Mouse (Mus musculus) megakaryocyte-erythroid progenitor cell, adult 5-6 weeks (primary cell): ENCODE results near the gene Col4a6. TPM values are rescaled to one million over a fixed set of nuclear protein-coding genes. Genes with fewer than 3 reads are reported as not detected.
A peak's percentile ranks its signal among the peaks of the same experiment; 100 is the strongest.

Experiments
- ATAC-seq: replicated peaks from 2 replicates; pipeline ENCODE4 v1.8.0; 2016; ENCODE audit warnings: mild to moderate bottlenecking, inconsistent platforms; ENCODE audit not compliant: severe bottlenecking, poor library complexity, low FRiP score, low TSS enrichment
- total RNA-seq, 2 experiments: library from RNA; stranded (forward) in 1 of 2; stranded (reverse) in 1 of 2; fragments of 200-1000, 215-1000 nt in 1 of 2; fragments of >200 nt in 1 of 2; fragmentation: Nextera tagmentation in 1 of 2; gene quantifications; 2 replicates each; pipeline ENCODE4 v1.2.3; 2014 to 2017

Gene Col4a6
- total RNA-seq, 2 experiments from 2014 or later = not detected

GRCm38 (mm10) chrX:141292702-141293462 is 181.0 kb downstream of the Col4a6 start:
- ATAC-seq = no peak

- no peak for ATAC-seq
Measured at GRCm38 (mm10) chrX:141276397-141276796, 197.5 kb downstream of the Col4a6 start.

GRCm38 (mm10) chrX:141265986-141266385 is 207.9 kb downstream of the Col4a6 start:
- no peak for ATAC-seq

DNA sequence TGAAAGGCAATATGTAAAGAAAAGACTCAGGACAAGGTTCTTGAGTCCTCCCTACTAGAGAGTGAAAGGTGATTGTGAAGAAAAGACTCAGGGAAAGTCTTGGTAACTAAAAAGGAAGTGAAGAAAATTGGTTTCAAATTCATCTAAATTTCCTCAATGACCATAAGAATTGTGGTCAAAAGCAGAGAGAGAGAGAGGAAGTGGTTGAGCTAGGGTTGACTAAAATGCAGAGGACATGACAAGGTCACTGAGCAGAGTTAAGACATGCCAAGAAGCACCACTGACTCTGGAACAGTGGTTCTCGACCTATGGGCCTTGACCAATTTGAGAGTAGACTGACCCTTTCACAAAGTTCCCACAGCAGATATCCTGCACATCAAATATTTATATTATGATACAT is 224.2 kb downstream of the Col4a6 start:
- ATAC-seq = no peak

DNA sequence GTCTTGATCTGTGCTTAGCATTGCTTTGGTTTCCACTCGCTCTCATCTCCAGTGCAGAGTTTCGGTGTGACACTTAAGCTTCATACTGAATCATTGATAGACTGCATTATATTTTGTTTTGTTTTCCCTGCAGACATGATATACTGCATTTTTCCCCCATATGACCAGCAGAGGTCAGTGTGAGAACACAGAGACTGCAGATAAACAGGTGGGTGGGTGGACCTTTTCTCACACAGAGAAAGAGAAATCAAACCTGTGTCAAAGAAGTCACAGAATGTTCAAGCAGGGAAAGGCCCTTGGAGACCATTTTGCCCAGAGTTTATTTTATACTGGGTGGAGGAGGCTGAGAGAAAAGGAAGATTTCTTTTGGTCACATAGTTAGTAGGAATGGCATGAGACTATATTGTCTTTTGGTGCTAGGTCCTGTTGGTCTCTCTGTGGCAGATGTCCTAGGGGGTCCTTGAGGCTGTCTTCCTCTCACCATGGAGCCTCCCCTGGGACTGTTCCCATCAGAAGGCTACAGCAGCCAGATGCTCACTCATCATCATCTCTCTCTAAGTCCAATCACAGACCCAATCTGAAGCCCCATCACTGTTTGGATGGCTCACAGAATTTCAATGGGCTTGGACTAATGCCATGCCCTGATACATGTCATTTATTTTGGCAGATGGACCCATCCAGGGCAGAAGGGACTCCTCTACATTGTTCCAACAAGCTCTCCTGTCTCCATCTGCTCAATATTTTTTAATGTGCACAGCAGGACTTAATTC is 237.1 kb downstream of the Col4a6 start:
- no peak for ATAC-seq

GRCm38 (mm10) chrX:141228169-141228568 is 245.7 kb downstream of the Col4a6 start:
- ATAC-seq = no peak

DNA sequence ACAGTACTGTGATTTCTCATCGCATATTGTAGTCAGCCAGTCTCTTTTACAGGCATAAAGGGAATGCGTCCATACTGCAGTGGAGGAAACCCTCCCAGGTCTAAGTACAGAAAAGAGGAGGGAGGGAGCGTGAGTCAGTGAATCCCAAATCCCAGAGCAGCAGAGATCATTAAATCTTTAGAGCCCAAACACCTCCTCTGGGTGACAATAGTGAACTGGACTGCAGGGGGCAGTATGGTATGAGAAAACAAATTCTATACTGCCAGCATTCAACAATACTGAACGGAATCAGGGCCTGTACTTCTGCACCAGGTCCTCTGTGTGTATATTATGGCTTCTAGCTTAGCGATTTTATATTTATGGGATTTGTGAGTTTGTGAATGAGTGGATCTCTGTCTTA is 261.1 kb downstream of the Col4a6 start:
- ATAC-seq = peak; percentile 59; the same call in 1 of the 2 replicates

GRCm38 (mm10) chrX:141198993-141199392 is 274.9 kb downstream of the Col4a6 start:
- no peak for ATAC-seq

DNA sequence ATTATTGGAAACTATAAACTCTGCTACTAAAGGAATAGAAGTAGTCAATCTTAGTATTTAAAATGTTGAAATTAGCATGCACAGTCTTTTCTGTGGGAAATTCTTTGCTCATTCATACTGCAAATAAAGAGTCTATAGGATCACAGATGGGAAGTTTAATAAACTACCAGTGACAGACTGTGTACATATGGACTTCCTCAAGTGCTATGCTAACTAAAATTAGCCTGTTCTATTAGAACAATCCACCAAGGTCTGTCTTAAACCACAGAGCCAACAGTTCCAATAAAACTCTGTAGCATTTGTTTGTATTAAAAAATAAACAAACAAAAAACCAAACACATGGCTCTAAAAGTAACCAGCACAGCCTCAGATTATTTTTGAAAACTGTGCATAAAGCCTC is 278.8 kb downstream of the Col4a6 start:
- no peak for ATAC-seq

GRCm38 (mm10) chrX:141175353-141175752 is 298.5 kb downstream of the Col4a6 start:
- ATAC-seq = 0 out of 2 replicates have a peak, but pooled peaks have one; percentile 47

GRCm38 (mm10) chrX:141165067-141165466 is 308.8 kb downstream of the Col4a6 start:
- ATAC-seq = no peak

DNA sequence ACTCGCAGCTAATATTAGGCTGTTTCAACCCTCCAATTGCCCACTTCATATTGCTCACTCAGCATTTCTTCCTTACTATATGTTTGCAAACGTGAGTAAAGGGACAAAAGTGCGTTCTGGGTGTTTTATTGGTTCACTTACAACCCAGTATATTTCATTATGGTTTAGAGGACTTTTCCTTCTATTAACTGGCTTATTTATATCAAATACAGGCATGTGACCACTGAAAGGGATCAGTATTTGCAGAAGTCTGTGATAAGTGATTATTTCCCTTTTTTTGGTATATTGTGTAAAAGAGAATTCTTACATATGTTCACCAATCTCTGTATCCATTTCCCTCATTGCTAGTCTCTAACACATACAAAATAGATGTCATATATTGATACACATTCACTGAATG is 313.5 kb downstream of the Col4a6 start:
- ATAC-seq = no peak

GRCm38 (mm10) chrX:141158160-141158559 is 315.7 kb downstream of the Col4a6 start:
- ATAC-seq = no peak

DNA sequence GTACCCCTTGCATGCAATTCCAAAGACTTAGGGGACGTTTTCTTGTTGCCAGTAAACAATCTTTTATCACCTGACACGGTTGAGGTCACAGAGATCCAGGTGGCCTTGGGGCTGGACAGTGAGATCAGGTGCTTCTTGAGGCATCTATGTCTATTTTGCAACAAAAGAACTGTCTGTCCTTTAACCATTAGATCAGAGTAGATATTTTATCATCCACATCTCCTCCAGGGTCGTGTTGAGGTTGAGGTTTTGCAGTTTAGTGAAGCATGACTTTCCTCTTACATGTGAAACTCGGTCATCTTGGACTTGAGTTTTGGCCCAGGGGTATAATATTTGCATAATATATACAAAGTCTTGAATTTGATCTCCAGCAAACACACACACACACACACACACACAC is 316.2 kb downstream of the Col4a6 start:
- ATAC-seq = no peak

DNA sequence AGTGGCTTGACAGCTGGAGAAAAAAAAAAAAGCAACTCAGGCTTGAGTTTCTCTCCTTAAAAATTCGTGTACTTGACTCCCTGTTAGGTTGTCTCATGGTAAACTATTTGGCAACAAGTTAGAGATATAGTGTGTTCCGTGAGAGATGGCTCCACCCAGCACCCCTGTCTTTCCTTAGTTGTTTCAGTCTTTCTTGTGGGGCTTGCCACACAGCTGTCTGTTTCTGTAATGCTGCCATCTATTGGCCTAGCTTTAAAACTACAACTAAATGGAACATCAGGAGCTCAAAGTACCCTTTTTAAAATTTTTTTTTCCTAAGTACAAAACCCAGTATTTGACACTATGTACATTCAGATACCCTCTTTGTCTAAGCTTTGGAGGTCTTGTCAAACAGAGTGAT is 317.2 kb downstream of the Col4a6 start:
- ATAC-seq = peak; percentile 84

- ATAC-seq = 0 out of 2 replicates have a peak, but pooled peaks have one; percentile 23
Measured at GRCm38 (mm10) chrX:141151182-141151581, 322.7 kb downstream of the Col4a6 start.

DNA sequence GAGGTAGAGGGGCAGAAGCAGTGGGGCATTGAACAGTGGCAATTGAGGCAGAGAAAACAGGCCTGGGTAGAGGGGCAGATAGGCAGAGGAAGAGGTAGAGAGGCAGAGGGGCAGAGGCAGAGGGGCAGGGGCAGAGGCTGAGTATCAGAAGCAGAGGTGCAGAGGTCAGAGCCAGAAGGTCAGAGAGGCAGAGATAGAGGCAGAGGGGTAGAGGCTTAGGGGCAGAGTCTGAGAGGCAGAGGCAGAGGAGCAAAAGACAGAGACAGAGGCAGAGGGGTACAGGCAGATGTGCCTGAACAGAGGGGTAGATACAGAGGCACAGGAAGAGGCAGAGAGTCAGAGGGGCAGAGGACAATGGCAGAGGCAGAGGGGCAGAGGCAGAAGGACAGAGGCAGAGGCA is 323.6 kb downstream of the Col4a6 start:
- ATAC-seq = peak; percentile 71

DNA sequence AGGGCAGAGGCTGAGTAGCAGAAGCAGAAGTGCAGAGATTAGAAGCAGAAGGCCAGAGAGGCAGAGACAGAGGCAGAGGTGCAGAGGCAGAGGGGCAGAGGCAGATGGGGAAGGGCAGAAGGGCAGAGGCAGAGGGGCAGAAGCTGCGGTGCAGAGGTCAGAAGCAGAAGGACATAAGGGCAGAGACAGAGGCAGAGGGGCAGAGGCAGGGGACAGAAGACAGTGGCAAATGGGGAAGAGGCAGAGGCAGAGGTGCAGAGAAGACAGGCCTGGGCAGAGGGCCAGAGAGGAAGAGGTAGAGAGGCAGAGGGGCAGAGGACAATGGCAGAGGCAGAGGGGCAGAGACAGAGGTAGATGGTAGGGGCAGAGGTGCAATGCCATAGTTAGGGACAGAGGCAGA is 324.2 kb downstream of the Col4a6 start:
- no peak for ATAC-seq
